Mouse (Mus musculus) bone marrow, adult 2 months (tissue): ENCODE data around the gene Rin1. TPM values are rescaled to one million over a fixed set of nuclear protein-coding genes. Genes with fewer than 3 reads are reported as not detected.

Experiments used
- H3K27ac ChIP-seq: fragments of 200-500 bp; 2 replicates; pipeline ENCODE4 v1.5.1; 2012; ENCODE audit warnings: low read depth, mild to moderate bottlenecking, control low read depth, inconsistent platforms, low read length; ENCODE audit not compliant: control insufficient read depth, poor library complexity, insufficient read depth
- H3K4me1 ChIP-seq: fragments of 200-500 bp; 2 replicates; pipeline ENCODE4 v1.6.1; 2011; ENCODE audit warnings: low read length; ENCODE audit not compliant: control insufficient read depth, insufficient read depth
- H3K4me3 ChIP-seq: fragments of 200-500 bp; replicated peaks from 2 replicates; pipeline ENCODE3; 2011; ENCODE audit warnings: mild to moderate bottlenecking, low read depth, low read length, control low read depth; ENCODE audit not compliant: control insufficient read depth
- CTCF ChIP-seq: fragments of 200-500 bp; IDR thresholded peaks from 2 replicates; pipeline ENCODE4 v1.5.1; 2011; ENCODE audit warnings: low read length, control low read depth; ENCODE audit not compliant: control insufficient read depth, insufficient read depth
- POLR2A ChIP-seq: fragments of 200-500 bp; IDR thresholded peaks from 2 replicates; pipeline ENCODE4 v1.6.1; 2011; ENCODE audit warnings: low read depth, mild to moderate bottlenecking, control low read depth, low read length, borderline replicate concordance; ENCODE audit not compliant: control insufficient read depth
- WGBS: fragments of 180-500 bp; shearing (Covaris S2); methylation state at CpG from one replicate; pipeline ENCODE4 v1.1.7; 2018; 5-methylcytosine and 5-hydroxymethylcytosine counted together
- polyA plus RNA-seq: library from polyadenylated mRNA; stranded (reverse); fragments of >200 nt; gene quantifications from 2 replicates; pipeline ENCODE4 v1.2.4, GENCODE M21; 2011; ENCODE audit warnings: low replicate concordance; ENCODE audit not compliant: missing spikeins, insufficient read depth, insufficient read length

Gene Rin1
- polyA plus RNA-seq, 1 experiment: 3.6 TPM

- Histone ChIP-seq H3K4me3 (no peak overlapping the region), H3K27ac (no peak overlapping the region), H3K4me1 (no peaks in the 10 kb centered on the region)
- TF ChIP-seq POLR2A (no peak), CTCF (no peak)
- 10% methylated on average over 17 of the region's 17 CpGs for WGBS
These were observed 750 bp downstream of the Rin1 start for GRCm38 (mm10) chr19:5051031-5051430.

GRCm38 (mm10) chr19:5051515-5051914 is 1.2 kb downstream of the Rin1 start:
- no peak overlapping the region for H3K27ac ChIP-seq
- WGBS: 85% methylated on average over 3 of the region's 3 CpGs
- H3K4me1 ChIP-seq: no peaks in the 10 kb centered on the region
- TF ChIP-seq POLR2A (no peak), CTCF (no peak)
- H3K4me3 ChIP-seq: no peak overlapping the region

- WGBS: 29% methylated on average over 25 of the region's 25 CpGs
- no peak overlapping the region for H3K4me3 ChIP-seq
- no peak overlapping the region for H3K27ac ChIP-seq
- no peak for TF ChIP-seq POLR2A
- no peak for TF ChIP-seq CTCF
- no peaks in the 10 kb centered on the region for H3K4me1 ChIP-seq
These were observed 2.0 kb downstream of the Rin1 start for GRCm38 (mm10) chr19:5052166-5052822.

- 77% methylated on average over 17 of the region's 17 CpGs for WGBS
- Histone ChIP-seq H3K4me1 (no peaks in the 10 kb centered on the region), H3K27ac (no peak overlapping the region), H3K4me3 (no peak overlapping the region)
- TF ChIP-seq CTCF (no peak), POLR2A (no peak)
These were observed 2.6 kb downstream of the Rin1 start for GRCm38 (mm10) chr19:5052853-5053252.

- no peak overlapping the region for H3K27ac ChIP-seq
- TF ChIP-seq CTCF (peak; percentile 63; the same call in 1 of the 2 replicates), POLR2A (no peak)
- H3K4me1 ChIP-seq: no peaks in the 10 kb centered on the region
- 39% methylated on average over 9 of the region's 9 CpGs for WGBS
- no peak overlapping the region for H3K4me3 ChIP-seq
These were observed 3.6 kb downstream of the Rin1 start for GRCm38 (mm10) chr19:5053909-5054308.

- Histone ChIP-seq H3K4me1 (no peaks in the 10 kb centered on the region), H3K27ac (no peak overlapping the region), H3K4me3 (no peak overlapping the region)
- no peak for TF ChIP-seq POLR2A
- peak; percentile 48 for TF ChIP-seq CTCF
- 15% methylated on average over 6 of the region's 6 CpGs for WGBS
These were observed 6.0 kb downstream of the Rin1 start for GRCm38 (mm10) chr19:5056251-5056650.

- no peak overlapping the region for H3K4me3 ChIP-seq
- WGBS: 67% methylated on average over 16 of the region's 16 CpGs
- no peaks in the 10 kb centered on the region for H3K4me1 ChIP-seq
- TF ChIP-seq CTCF (no peak), POLR2A (no peak)
- no peak overlapping the region for H3K27ac ChIP-seq
These were observed 7.8 kb downstream of the Rin1 start for GRCm38 (mm10) chr19:5057876-5058775.
